Mouse (Mus musculus) liver, postnatal 0 days (tissue): ENCODE data around the gene Pdcl.

Experiments
- CTCF ChIP-seq: sonication (generic); IDR thresholded peaks from 2 replicates; pipeline ENCODE4 v1.5.1; 2016; ENCODE audit warnings: antibody characterized with exemption, low read depth
- EP300 ChIP-seq: IDR thresholded peaks from 2 replicates; pipeline ENCODE4 v1.6.1; 2016; ENCODE audit warnings: antibody characterized with exemption, low read depth, mild to moderate bottlenecking

DNA sequence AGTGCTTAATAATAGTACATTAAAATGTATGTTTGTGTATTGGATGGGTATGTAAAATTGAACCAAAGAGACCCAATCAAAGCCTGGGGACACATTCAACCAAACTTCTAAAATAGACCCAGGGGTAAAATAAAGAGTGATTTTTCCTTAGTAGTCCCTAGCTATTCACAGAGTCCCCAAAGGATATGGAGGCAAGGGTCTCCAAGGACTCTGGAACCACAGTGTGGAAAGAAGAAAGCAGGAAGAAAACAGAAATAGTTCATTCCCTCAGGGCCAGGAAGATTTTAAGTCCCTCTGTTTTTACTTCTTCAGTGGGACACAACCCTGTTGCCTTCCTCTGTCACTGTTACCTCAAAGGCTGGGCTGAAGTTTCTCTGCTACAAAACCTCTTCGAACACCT is 32.9 kb downstream of the Pdcl start, which contains the start of gene Olfr368:
- no peak for TF ChIP-seq CTCF
- TF ChIP-seq EP300: no peak
